Mouse (Mus musculus) left cerebral cortex, adult 9 months (tissue): Measurements from ENCODE around the gene Fam131c.

Experiments
- DNase-seq, 2 experiments: peaks; one replicate each; pipeline ENCODE4 v3.0.0; 2022; ENCODE audit warnings: low spot score in 2 of 2

Gene Fam131c

GRCm38 (mm10) chr4:141359222-141359621 lies 8.8 kb upstream of the Fam131c start:
- DNase-seq, result no peak

GRCm38 (mm10) chr4:141360846-141361245 lies 7.2 kb upstream of the Fam131c start:
- DNase-seq, result no peak

GRCm38 (mm10) chr4:141362937-141363548 lies 5.0 kb upstream of the Fam131c start:
- DNase-seq, result peak in 1 of 2 experiments; percentile 78

GRCm38 (mm10) chr4:141365126-141365525 lies 2.9 kb upstream of the Fam131c start:
- DNase-seq, result no peak

GRCm38 (mm10) chr4:141365876-141366275 lies 2.1 kb upstream of the Fam131c start:
- DNase-seq, result no peak

GRCm38 (mm10) chr4:141372426-141372825 lies 4.4 kb downstream of the Fam131c start:
- DNase-seq, result no peak

GRCm38 (mm10) chr4:141379674-141380073 lies 11.7 kb downstream of the Fam131c start:
- no peak for DNase-seq

DNA sequence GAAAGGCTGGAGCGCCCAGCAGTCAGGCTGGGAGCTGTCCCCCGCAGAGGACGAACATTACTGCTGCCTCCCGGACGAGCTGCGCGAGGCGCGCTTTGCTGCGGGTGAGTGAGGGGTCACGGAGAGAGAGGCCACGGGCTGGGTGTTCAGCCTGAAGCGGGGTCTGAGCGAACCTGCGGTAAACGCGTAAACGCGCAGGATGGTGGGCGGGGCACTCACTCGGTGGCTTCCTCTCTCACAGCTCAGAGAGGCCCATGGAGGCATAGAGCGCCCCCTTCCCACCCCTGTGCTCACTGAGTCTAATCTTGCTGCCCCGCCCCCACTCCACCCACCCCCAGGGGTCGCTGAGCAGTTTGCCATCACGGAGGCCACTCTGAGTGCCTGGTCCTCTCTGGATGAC lies 14.4 kb downstream of the Fam131c start:
- DNase-seq, result no peak

GRCm38 (mm10) chr4:141385275-141385674 lies 17.3 kb downstream of the Fam131c start:
- DNase-seq, result peak in 1 of 2 experiments; percentile 20

- no peak for DNase-seq
These were observed 18.1 kb downstream of the Fam131c start for GRCm38 (mm10) chr4:141386150-141386549.

DNA sequence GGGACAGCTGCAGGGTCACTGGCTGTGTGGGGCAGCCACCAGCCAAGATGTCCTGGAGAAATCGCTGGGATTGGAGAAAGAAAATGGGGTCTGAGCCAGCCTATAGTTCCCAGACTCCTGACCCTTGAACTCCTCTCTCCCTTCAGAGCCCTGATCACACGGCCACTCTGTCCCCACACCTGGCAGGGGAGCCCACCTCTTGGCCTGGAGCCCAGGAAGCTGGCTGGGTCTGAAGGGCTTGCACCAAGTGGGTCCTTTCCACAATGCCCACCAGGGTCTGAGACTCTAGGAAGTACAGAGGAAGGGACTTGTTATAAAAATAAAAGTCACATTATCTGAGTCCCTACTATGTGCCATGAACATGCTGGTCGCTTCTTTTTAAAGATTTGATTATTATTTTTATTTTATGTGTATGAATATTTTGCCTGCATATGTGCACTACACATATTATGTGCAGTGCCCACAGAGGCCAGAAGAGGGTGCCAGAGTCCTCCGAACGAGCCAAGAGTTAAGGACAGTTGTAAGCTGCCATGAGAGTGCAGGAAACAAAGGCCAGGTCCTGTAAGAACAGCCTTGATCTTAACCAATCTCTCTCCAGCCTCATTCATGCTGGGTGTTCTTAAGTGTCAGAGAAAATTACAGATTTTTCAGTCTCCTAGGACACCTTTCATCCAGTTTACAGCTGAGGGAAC lies 19.2 kb downstream of the Fam131c start:
- DNase-seq, result peak in 1 of 2 experiments; percentile 75

- DNase-seq, result no peak
These were observed 19.9 kb downstream of the Fam131c start for GRCm38 (mm10) chr4:141387933-141388332.

DNA sequence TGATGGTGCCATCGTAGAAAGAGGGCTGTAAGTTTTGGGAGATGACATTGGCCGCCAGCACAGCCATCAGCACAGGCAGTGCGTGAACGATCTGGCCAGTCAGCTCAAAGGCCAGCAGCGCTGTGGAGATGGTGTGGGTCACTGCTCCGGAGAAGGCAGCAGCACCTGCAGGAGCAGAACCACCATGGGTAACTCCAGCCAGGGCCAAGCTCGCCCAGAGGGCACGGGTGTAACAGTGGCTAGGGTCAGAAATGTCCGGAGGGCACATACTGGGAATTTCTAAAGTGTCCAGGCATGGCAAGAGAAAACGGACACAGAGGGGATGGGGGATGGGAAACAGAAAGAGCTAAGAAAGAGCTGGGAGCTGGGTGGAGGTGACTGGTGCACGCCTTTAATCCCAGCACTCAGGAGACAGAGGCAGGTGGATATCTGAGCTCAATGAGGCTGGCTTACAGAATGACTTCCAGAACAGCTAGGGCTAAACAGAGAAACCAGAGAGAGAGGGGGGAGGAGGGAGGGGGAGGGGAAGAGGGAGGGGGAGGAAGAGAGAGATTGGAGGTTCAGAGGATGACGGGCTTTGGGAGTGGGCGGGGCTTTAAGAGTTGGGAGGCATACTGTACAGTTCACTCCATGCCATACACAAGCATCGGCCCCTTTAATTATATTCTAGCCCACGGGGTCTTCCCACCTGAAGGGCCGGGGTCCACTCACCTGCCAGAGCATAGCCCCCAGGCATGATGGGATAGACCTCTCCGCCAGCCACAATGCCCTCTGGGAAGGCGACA lies 21.5 kb downstream of the Fam131c start:
- DNase-seq, result no peak

DNA sequence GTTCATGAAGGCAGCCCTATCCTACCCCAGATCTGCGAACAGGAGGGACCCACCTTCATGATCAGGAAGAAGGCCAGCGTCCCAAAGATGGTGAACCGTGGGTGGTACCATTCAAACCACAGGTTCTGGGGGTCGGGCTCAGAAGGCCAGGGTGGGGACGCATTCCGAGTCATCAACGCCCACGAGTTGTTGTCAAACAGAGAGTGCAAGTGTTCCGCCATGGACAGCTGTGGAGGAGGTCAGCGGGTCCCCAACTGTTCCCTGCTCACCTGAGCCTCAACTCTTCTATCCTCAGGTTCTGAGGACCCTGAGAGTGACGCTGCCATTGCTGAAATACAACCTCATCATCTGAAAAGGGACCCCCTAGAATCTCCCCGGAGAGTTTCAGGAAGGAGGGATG lies 23.3 kb downstream of the Fam131c start:
- DNase-seq, result no peak

- no peak for DNase-seq
These were observed 26.7 kb downstream of the Fam131c start for GRCm38 (mm10) chr4:141394751-141395150.

- DNase-seq, result no peak
These were observed 29.8 kb downstream of the Fam131c start for GRCm38 (mm10) chr4:141397861-141398260.

DNA sequence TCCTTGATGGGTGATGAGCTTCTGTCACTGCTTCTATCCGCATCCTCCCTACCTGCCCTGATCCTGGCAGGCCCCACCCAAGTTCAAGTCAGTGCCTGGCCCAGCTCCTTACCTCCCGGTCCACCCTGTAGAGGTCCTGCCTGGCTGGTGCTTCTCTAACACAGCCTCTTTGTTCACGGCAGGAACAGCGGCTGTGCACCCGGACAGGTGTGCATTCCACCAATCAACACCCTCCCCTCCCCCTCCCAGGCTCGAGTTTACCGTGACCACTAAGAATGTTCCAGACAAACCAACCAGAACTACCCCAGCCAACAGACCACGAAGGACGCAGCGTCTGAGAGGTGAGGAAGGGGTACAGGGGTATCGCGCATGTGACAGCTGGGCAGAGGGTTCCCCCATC lies 30.5 kb downstream of the Fam131c start, which contains the start of gene Clcnka:
Gene Clcnka, minus strand, starts transcription at position 180 of the 400 bp plus-strand sequence.
- no peak for DNase-seq

- DNase-seq, result no peak
These were observed 32.2 kb downstream of the Fam131c start for GRCm38 (mm10) chr4:141400171-141400570.

GRCm38 (mm10) chr4:141404518-141405313 lies 36.7 kb downstream of the Fam131c start:
- peak; percentile 64 to 94 for DNase-seq

DNA sequence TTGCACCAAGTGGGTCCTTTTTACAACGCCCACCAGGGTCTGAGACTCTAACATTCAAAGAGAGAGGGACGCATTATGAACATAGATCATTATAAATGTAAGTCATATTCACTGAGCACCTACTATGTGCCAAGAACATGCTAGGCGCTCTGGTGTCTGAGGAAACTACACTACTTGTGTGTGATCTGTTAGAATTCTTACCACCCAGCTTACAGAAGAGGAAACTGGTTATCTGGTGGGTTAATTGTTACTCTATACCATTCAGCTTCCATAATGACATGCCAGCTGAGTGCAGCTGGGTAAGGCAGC lies 37.2 kb downstream of the Fam131c start:
- DNase-seq, result no peak

DNA sequence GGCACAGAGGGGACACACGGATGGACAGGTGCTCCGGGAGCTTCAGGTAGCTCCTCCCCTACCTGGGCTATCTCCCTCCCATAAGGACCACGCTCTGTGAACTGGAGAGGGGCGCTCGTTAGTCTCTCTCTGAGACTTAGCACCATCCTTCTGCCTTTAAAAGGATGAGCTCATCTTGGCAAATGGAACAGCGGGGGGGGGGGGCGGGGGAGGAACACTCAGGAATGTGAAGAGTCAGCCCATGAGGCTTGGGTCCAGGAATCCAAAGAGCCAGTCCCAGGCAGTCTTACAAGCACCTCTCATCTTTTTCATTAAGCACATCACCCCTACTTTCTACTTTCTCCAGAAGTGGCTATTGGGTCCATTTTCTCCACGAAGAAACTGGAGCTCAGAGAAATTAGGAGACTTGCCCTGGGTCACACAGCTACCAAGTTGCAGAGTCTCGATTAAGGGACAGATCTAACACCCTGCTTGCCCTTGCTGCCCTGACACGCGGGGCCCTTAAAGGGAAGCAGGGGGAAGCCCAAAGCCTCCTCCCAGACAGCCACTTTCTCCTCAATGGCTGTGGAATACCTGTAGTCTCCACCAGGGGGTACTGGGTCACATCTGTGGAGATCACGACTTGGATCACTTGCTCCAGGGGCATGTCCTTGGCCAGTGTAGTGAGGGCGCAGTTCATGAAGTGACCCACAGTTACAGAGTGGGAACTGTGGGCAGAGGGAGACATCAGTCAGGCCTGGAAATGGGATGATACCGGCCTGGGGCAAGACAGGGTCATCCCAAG lies 38.7 kb downstream of the Fam131c start:
- no peak for DNase-seq
